Mouse (Mus musculus) lung, adult 2 months (tissue): ENCODE measurements around the gene Tpst1. TPM values are rescaled to one million over a fixed set of nuclear protein-coding genes. Genes with fewer than 3 reads are reported as not detected.

ENCODE experiments used
- DNase-seq: peaks from one replicate; pipeline ENCODE4 v3.0.0; 2022
- H3K4me1 ChIP-seq: fragments of 200-500 bp; 2 replicates; pipeline ENCODE4 v1.6.1; 2011; ENCODE audit warnings: low read length; ENCODE audit not compliant: control insufficient read depth, insufficient read depth
- H3K4me3 ChIP-seq: fragments of 200-500 bp; replicated peaks from 2 replicates; pipeline ENCODE3; 2011; ENCODE audit warnings: low read depth, mild to moderate bottlenecking, control low read depth, low read length; ENCODE audit errors: extremely low read depth
- CTCF ChIP-seq: fragments of 200-500 bp; IDR thresholded peaks from 2 replicates; pipeline ENCODE4 v1.5.1; 2011; ENCODE audit warnings: mild to moderate bottlenecking, low read length, control low read depth; ENCODE audit not compliant: insufficient read depth
- POLR2A ChIP-seq: fragments of 200-500 bp; IDR thresholded peaks from 2 replicates; pipeline ENCODE4 v1.6.1; 2011; ENCODE audit warnings: low read depth, mild to moderate bottlenecking, control low read depth, low read length, borderline replicate concordance; ENCODE audit errors: extremely low read depth
- WGBS: fragments of 180-500 bp; shearing (Covaris S2); methylation state at CpG from one replicate; pipeline ENCODE4 v1.1.7; 2018; 5-methylcytosine and 5-hydroxymethylcytosine counted together
- polyA plus RNA-seq: library from polyadenylated mRNA; depleted of rRNA; stranded (reverse); fragments of >200 nt; gene quantifications from 2 replicates; pipeline ENCODE4 v1.2.3, GENCODE M21; 2012

Gene Tpst1
- polyA plus RNA-seq, 1 experiment: 24.5 TPM

- Histone ChIP-seq H3K4me1 (0 out of 2 replicates have a peak, but pooled peaks cover 4% of the 10 kb centered on the region), H3K4me3 (no peak overlapping the region)
- no peak for TF ChIP-seq CTCF
- no peak for TF ChIP-seq POLR2A
- 87% methylated on average over 4 of the region's 4 CpGs for WGBS
- DNase-seq: no peak
Measured at GRCm38 (mm10) chr5:130040797-130041196, 32.3 kb upstream of the Tpst1 start.

DNA sequence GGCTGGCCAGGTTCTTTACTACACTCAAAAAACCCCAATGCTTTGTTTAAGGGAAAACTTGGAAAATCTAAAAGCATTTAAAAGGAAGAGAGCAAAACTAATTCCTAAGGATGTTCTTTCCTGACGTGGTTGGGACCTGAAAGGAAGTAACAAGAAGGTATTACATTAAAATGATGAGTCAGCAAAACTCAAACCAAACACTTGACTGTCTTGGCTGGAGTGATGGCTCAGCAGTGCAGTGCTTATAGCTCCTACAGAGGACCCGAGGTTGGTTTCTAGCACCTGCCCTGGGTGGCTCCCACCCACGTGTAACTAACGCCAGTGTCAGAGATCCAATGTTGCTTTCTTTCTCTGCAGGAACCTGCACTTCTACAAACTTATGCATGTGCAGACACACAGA, 31.9 kb upstream of the Tpst1 start:
- no peak for TF ChIP-seq POLR2A
- no peak for TF ChIP-seq CTCF
- no peak for DNase-seq
- Histone ChIP-seq H3K4me3 (no peak overlapping the region), H3K4me1 (0 out of 2 replicates have a peak, but pooled peaks cover 4% of the 10 kb centered on the region)
- 72% methylated on average over 4 of the region's 4 CpGs for WGBS

- H3K4me1 ChIP-seq: 0 out of 2 replicates have a peak, but pooled peaks cover 4% of the 10 kb centered on the region
- DNase-seq: no peak
- 72% methylated on average over 3 of the region's 3 CpGs for WGBS
- TF ChIP-seq POLR2A (no peak), CTCF (no peak)
- no peak overlapping the region for H3K4me3 ChIP-seq
Measured at GRCm38 (mm10) chr5:130043741-130044140, 29.4 kb upstream of the Tpst1 start.

DNA sequence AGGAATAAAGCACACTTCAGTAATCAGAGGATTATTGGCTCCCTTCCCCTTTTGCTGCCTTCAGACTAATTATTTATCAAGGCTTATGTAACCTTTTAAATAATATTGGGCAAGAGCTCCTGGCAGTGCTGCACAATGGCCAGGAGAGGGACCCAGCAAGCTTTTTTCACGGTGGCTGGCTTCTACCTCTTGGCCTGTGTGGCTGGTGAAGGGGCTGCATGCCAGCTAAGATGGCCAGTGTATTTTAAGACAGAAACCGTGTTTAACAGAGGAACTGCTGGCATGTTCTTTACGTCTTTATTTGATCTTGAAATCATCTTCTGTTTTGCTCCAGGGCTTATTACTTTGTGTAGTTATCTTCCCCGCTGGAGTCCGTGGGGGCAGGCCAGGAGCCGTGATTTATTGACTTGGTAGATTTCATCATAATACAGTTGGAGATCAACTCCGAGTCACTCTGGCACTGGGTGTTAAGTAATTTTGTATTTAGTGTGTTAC, 28.9 kb upstream of the Tpst1 start:
- TF ChIP-seq CTCF (peak; percentile 67), POLR2A (no peak)
- H3K4me1 ChIP-seq: 0 out of 2 replicates have a peak, but pooled peaks cover 4% of the 10 kb centered on the region
- no peak for DNase-seq
- WGBS: 46% methylated on average over 7 of the region's 7 CpGs
- no peak overlapping the region for H3K4me3 ChIP-seq

- DNase-seq: no peak
- 83% methylated on average over 7 of the region's 7 CpGs for WGBS
- TF ChIP-seq POLR2A (no peak), CTCF (no peak)
Measured at GRCm38 (mm10) chr5:130046100-130046499, 27.0 kb upstream of the Tpst1 start.

GRCm38 (mm10) chr5:130046589-130046988, 26.5 kb upstream of the Tpst1 start:
- 85% methylated on average over 10 of the region's 10 CpGs for WGBS
- TF ChIP-seq POLR2A (no peak), CTCF (no peak)
- Histone ChIP-seq H3K4me3 (no peak overlapping the region), H3K4me1 (0 out of 2 replicates have a peak, but pooled peaks cover 4% of the 10 kb centered on the region)
- DNase-seq: no peak

More at GRCm38 (mm10) chr5:130046100-130046499, 27.0 kb upstream of the Tpst1 start:
- Histone ChIP-seq H3K4me3 (no peak overlapping the region), H3K4me1 (0 out of 2 replicates have a peak, but pooled peaks cover 4% of the 10 kb centered on the region)

- Histone ChIP-seq H3K4me3 (no peak overlapping the region), H3K4me1 (0 out of 2 replicates have a peak, but pooled peaks cover 4% of the 10 kb centered on the region)
- no peak for DNase-seq
- TF ChIP-seq CTCF (peak; percentile 16; the same call in 1 of the 2 replicates), POLR2A (no peak)
- WGBS: 81% methylated on average over 6 of the region's 6 CpGs
Measured at GRCm38 (mm10) chr5:130047013-130047412, 26.1 kb upstream of the Tpst1 start.

DNA sequence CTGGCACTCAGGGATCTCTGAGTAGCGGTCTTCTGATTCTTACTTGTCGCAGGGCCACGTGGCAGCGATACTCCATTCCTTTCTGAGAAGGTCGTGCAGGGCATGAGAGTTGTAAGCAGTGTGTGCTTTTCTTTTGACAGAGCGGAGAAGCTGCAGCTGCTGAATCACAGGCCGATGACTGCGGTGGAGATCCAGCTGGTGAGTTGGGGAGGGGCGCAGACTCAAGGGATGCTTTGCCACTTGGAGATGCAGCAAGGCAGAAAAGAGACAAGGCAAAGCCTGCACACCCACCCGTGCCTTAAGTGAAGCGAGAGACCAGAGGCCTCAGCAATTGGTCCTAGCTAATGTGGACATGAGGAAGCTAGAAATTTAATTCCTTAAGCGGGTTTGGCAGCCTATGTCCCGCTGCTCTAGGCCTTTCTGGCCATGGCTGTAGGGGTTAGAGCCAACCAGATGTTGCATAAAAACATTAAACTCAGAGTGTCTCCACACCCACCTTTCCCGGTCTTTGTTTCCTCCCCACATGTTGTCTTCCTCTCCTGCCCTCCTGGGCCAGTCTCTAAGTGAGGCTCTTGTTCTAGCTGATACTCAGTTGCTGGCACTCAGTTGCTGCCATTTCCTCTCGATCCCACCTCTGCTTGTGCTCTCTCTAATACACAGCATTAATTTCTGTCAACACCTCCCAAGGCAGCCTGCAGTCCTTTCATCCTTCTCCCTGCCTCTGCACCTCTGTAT, 24.2 kb upstream of the Tpst1 start:
- no peak for DNase-seq
- WGBS: 76% methylated on average over 15 of the region's 15 CpGs
- TF ChIP-seq CTCF: no peak
- TF ChIP-seq POLR2A: no peak
- 0 out of 2 replicates have a peak, but pooled peaks cover 4% of the 10 kb centered on the region for H3K4me1 ChIP-seq
- no peak overlapping the region for H3K4me3 ChIP-seq

DNA sequence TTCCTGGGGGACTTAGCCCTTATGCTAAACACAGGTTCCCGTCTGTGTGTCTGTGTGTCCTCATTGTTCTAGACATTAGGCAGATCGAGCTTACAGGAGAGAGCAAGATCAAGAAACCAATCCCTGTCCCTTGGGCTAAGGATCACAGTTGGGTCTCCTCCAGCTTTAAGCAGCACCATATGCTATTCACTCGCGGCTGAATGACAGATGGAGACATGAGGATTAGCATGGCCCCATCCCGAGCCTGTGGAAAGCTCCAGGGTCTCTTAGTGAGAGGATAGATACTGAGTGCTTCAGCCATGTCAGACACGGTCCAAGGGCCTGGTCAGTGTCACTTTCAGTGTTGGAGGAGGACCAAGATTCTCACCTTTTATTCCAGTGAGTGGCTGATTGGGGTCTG, 22.7 kb upstream of the Tpst1 start:
- DNase-seq: no peak
- no peak for TF ChIP-seq CTCF
- TF ChIP-seq POLR2A: no peak
- Histone ChIP-seq H3K4me3 (no peak overlapping the region), H3K4me1 (no peaks in the 10 kb centered on the region)
- 80% methylated on average over 6 of the region's 6 CpGs for WGBS
